Mouse (Mus musculus): ENCODE results near the gene Prrt2. TPM values are rescaled to one million over a fixed set of nuclear protein-coding genes. Genes with fewer than 3 reads are reported as not detected.

Gene Prrt2
- polyA plus RNA-seq, 1 experiment from 2014 or later = 21.9 TPM

DNA sequence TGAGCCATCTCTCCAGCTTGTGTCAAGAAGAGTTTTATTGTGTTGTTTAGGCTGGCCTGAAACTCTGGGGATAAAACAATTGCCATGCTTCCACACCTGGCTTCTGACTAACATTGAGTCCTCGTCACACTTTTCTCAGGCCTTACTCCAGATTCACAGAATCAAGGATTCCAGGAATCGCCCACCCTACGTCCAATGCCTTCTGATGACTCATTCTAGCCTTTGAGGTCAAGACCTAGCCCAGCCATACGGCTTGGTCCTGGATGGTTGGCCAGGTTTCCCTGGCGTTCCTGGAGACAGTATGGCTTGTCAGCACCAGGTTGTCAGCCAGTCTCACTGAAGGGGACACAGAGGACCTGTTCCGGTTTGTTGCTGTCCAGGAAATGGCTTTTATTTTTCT, 8.6 kb downstream of the Prrt2 start:
- Histone ChIP-seq H3K4me3 (replicated peaks) (no peak overlapping the region), H3K36me3 (peaks cover 40% of the 10 kb centered on the region), H3K9me3 (replicated peaks) (no peaks in the 10 kb centered on the region), H3K27me3 (no peaks in the 10 kb centered on the region), H3K4me1 (peaks cover 40% of the 10 kb centered on the region), H3K9ac (no peak overlapping the region), H3K27ac (replicated peaks) (no peak overlapping the region), H3K4me2 (replicated peaks) (no peak overlapping the region)
- no peak for ATAC-seq (ENCODE audit: insufficient number of reproducible peaks, low FRiP score, low TSS enrichment, low read depth)
- 95% methylated on average over 6 of the region's 6 CpGs for WGBS

DNA sequence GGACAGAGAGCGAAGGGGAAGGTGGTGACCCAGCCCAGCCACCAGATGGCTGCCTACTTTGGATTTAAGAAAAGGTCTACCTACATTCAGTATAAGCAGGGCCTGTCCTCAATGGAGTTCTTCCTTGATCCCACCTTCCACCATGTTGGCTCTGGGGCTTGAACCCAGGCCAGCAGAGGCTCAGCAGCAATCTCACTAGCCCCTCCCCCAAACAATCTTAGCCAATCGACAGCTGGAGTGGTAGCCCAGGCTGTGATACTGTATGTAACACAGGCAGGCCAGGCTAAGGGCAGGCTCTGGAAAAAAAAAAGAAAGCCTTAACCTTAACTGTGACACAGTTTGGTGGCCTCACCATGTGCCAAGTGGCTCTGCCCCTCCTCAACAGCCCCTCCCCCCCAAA, 9.3 kb downstream of the Prrt2 start:
- no peak for ATAC-seq (ENCODE audit: insufficient number of reproducible peaks, low FRiP score, low TSS enrichment, low read depth)
- Histone ChIP-seq H3K27ac (replicated peaks) (no peak overlapping the region), H3K4me3 (replicated peaks) (no peak overlapping the region), H3K4me1 (peaks cover 46% of the 10 kb centered on the region), H3K9me3 (replicated peaks) (no peaks in the 10 kb centered on the region), H3K9ac (no peak overlapping the region), H3K4me2 (replicated peaks) (no peak overlapping the region), H3K36me3 (peaks cover 40% of the 10 kb centered on the region), H3K27me3 (no peaks in the 10 kb centered on the region)
- 68% methylated on average over 2 of the region's 2 CpGs for WGBS

- Histone ChIP-seq H3K27me3 (no peaks in the 10 kb centered on the region), H3K27ac (replicated peaks) (no peak overlapping the region), H3K9ac (no peak overlapping the region), H3K4me1 (peaks cover 42% of the 10 kb centered on the region), H3K36me3 (peaks cover 40% of the 10 kb centered on the region), H3K9me3 (replicated peaks) (no peaks in the 10 kb centered on the region), H3K4me2 (replicated peaks) (no peak overlapping the region), H3K4me3 (replicated peaks) (no peak overlapping the region)
- ATAC-seq (ENCODE audit: insufficient number of reproducible peaks, low FRiP score, low TSS enrichment, low read depth) = no peak
- 93% methylated on average over 2 of the region's 2 CpGs for WGBS
Measured at GRCm38 (mm10) chr7:127011051-127011450, 10.0 kb downstream of the Prrt2 start.

DNA sequence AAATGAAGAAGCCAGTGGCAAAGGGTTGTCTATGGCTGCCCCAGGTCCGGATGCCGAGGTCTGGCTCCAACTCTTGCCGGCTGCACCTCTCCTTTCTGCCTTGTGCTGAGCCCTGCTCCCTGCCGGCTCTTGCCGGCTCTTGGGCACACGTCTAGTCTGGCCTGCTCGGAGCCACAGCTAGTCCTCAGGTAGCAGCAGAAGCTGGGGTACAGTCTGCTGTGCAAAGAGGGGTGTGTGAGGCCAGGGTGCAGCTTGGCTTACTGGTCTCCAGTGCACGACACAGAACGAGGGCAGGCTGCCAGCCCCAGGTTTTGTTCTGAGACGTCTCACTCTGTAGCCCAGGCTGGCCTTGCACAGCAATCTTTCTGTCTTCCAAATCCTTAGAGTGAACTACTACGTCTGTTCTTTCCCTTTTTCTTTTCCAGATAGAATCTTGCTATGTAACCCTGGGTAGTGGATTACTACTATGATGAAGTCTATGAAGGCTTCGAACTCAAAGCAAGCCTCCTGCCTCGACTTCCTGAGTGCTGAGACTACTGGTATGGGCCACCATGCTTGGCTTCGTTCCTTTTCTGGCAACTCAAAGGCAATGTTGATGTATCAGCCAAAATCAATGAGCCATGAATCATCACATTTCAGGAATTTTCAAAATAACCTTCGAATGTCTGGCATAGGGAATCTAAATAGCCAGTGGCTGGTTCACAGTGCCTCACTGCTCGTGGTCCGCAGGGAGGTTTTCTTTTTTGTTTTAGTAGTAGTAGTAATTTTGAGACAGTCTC, 11.5 kb downstream of the Prrt2 start:
- no peaks in the 10 kb centered on the region for H3K27me3 ChIP-seq
- 80% methylated on average over 17 of the region's 17 CpGs for WGBS
- H3K36me3 ChIP-seq = peaks cover 26% of the 10 kb centered on the region
- no peak overlapping the region for H3K4me3 ChIP-seq (replicated peaks)
- no peak overlapping the region for H3K9ac ChIP-seq
- H3K4me2 ChIP-seq (replicated peaks) = no peak overlapping the region
- peaks cover 28% of the 10 kb centered on the region for H3K4me1 ChIP-seq
- peak overlapping the region; percentile 71; the same call in 1 of the 2 replicates for H3K27ac ChIP-seq (replicated peaks)
- no peak for ATAC-seq (ENCODE audit: insufficient number of reproducible peaks, low FRiP score, low TSS enrichment, low read depth)
- no peaks in the 10 kb centered on the region for H3K9me3 ChIP-seq (replicated peaks)

DNA sequence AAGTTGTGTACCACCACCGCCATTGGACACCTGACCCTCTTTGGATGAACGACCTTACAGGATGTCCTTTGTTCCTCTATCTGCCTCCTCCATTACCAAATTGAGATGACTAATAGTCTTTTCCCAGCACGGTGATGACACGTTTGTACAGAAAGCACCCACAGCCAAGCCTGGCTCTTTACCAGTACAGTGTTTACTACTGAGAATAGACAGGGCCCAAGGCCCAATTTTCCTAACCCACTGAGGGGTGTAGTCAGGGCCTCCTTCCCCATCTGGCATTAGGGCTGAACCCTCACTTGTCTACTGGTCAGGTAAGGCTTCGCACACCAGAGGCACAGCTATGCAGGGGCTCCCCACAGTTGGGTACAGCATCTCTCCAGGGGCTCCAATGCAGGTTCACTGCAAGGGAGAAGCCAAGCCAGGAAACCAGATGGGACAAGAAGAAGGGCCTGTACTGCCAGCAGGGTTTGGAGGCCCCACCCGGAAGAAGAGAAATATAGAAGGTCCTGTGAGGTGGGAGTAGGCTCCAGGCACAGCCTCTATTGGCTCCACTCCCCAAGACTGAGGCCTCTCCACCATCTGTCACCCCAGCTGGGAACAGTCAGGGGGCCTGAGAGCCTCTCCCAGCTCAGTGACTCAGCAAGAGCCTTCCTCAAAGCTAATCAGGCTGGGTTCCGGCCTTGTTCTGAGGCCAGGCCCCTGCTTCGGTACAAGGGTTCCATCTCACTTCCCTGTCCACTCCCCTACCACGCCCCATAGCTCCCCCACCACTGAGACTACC, 12.6 kb downstream of the Prrt2 start:
- Histone ChIP-seq H3K27ac (replicated peaks) (peak overlapping the region; percentile 71), H3K9me3 (replicated peaks) (no peaks in the 10 kb centered on the region), H3K9ac (no peak overlapping the region), H3K4me3 (replicated peaks) (no peak overlapping the region), H3K27me3 (no peaks in the 10 kb centered on the region), H3K4me1 (peaks cover 22% of the 10 kb centered on the region), H3K36me3 (peaks cover 15% of the 10 kb centered on the region), H3K4me2 (replicated peaks) (no peak overlapping the region)
- 57% methylated on average over 9 of the region's 9 CpGs for WGBS
- peak; percentile 72 for ATAC-seq (ENCODE audit: insufficient number of reproducible peaks, low FRiP score, low TSS enrichment, low read depth)

GRCm38 (mm10) chr7:127007313-127008024, 13.5 kb downstream of the Prrt2 start:
- Histone ChIP-seq H3K4me2 (replicated peaks) (no peak overlapping the region), H3K36me3 (peaks cover 5% of the 10 kb centered on the region; the same call in 1 of the 2 replicates), H3K4me3 (replicated peaks) (no peak overlapping the region), H3K9me3 (replicated peaks) (no peaks in the 10 kb centered on the region), H3K9ac (no peak overlapping the region), H3K27me3 (no peaks in the 10 kb centered on the region), H3K4me1 (peaks cover 22% of the 10 kb centered on the region), H3K27ac (replicated peaks) (no peak overlapping the region)
- WGBS = 76% methylated on average over 6 of the region's 6 CpGs
- no peak for ATAC-seq (ENCODE audit: insufficient number of reproducible peaks, low FRiP score, low TSS enrichment, low read depth)

- H3K4me1 ChIP-seq = peaks cover 20% of the 10 kb centered on the region
- H3K9me3 ChIP-seq (replicated peaks) = no peaks in the 10 kb centered on the region
- no peak overlapping the region for H3K9ac ChIP-seq
- no peak overlapping the region for H3K4me2 ChIP-seq (replicated peaks)
- ATAC-seq (ENCODE audit: insufficient number of reproducible peaks, low FRiP score, low TSS enrichment, low read depth) = no peak
- no peak overlapping the region for H3K27ac ChIP-seq (replicated peaks)
- H3K27me3 ChIP-seq = no peaks in the 10 kb centered on the region
- H3K36me3 ChIP-seq = no peaks in the 10 kb centered on the region
- WGBS = 74% methylated on average over 4 of the region's 4 CpGs
- H3K4me3 ChIP-seq (replicated peaks) = no peak overlapping the region
Measured at GRCm38 (mm10) chr7:127004122-127004875, 16.7 kb downstream of the Prrt2 start.

GRCm38 (mm10) chr7:127003620-127004019, 17.4 kb downstream of the Prrt2 start:
- Histone ChIP-seq H3K4me3 (replicated peaks) (no peak overlapping the region), H3K9me3 (replicated peaks) (no peaks in the 10 kb centered on the region), H3K36me3 (no peaks in the 10 kb centered on the region), H3K27ac (replicated peaks) (no peak overlapping the region), H3K27me3 (no peaks in the 10 kb centered on the region), H3K4me1 (peaks cover 13% of the 10 kb centered on the region), H3K9ac (no peak overlapping the region), H3K4me2 (replicated peaks) (no peak overlapping the region)
- no peak for ATAC-seq (ENCODE audit: insufficient number of reproducible peaks, low FRiP score, low TSS enrichment, low read depth)
- 90% methylated on average over 5 of the region's 5 CpGs for WGBS

- H3K27ac ChIP-seq (replicated peaks) = no peak overlapping the region
- no peak overlapping the region for H3K9ac ChIP-seq
- H3K9me3 ChIP-seq (replicated peaks) = no peaks in the 10 kb centered on the region
- H3K4me1 ChIP-seq = no peaks in the 10 kb centered on the region
- 74% methylated on average over 10 of the region's 10 CpGs for WGBS
- ATAC-seq (ENCODE audit: insufficient number of reproducible peaks, low FRiP score, low TSS enrichment, low read depth) = no peak
- H3K4me2 ChIP-seq (replicated peaks) = no peak overlapping the region
- H3K36me3 ChIP-seq = peaks cover 3% of the 10 kb centered on the region; the same call in 1 of the 2 replicates
- no peaks in the 10 kb centered on the region for H3K27me3 ChIP-seq
- no peak overlapping the region for H3K4me3 ChIP-seq (replicated peaks)
Measured at GRCm38 (mm10) chr7:126999568-126999967, 21.4 kb downstream of the Prrt2 start.

- Histone ChIP-seq H3K4me2 (replicated peaks) (no peak overlapping the region), H3K27me3 (no peaks in the 10 kb centered on the region), H3K9me3 (replicated peaks) (no peaks in the 10 kb centered on the region), H3K9ac (no peak overlapping the region), H3K36me3 (peaks cover 3% of the 10 kb centered on the region; the same call in 1 of the 2 replicates), H3K27ac (replicated peaks) (no peak overlapping the region), H3K4me1 (no peaks in the 10 kb centered on the region), H3K4me3 (replicated peaks) (no peak overlapping the region)
- ATAC-seq (ENCODE audit: insufficient number of reproducible peaks, low FRiP score, low TSS enrichment, low read depth) = no peak
- WGBS = 78% methylated on average over 4 of the region's 4 CpGs
Measured at GRCm38 (mm10) chr7:126996449-126996848, 24.6 kb downstream of the Prrt2 start.

All from embryonic facial prominence, embryonic 15.5 days (tissue).